Mouse (Mus musculus) embryonic facial prominence, embryonic 14.5 days (tissue): Measurements from ENCODE around the gene Kcna5. TPM values are rescaled to one million over a fixed set of nuclear protein-coding genes. Genes with fewer than 3 reads are reported as not detected.

Source experiments
- ATAC-seq: fragments of 200-750 bp; cut with Nextera tagmentation; 2 replicates; pipeline ENCODE4 v1.8.0; 2017; ENCODE audit warnings: low read depth, moderate number of reproducible peaks, moderate TSS enrichment
- DNase-seq: peaks from one replicate; pipeline ENCODE4 v3.0.0-alpha.2; 2015; ENCODE audit warnings: low spot score
- H3K27ac ChIP-seq: fragments of 300-500 bp; sonication (generic); replicated peaks from 2 replicates; pipeline ENCODE4 v1.5.1; 2014; ENCODE audit warnings: low read depth, mild to moderate bottlenecking, low read length, moderate library complexity
- H3K27me3 ChIP-seq: fragments of 300-500 bp; sonication (generic); replicated peaks from 2 replicates; pipeline ENCODE4 v1.6.1; 2014; ENCODE audit warnings: low read length; ENCODE audit not compliant: control insufficient read depth, insufficient read depth
- H3K36me3 ChIP-seq: fragments of 300-500 bp; sonication (generic); 2 replicates; pipeline ENCODE4 v1.6.1; 2014; ENCODE audit warnings: low read length, mixed read lengths; ENCODE audit not compliant: control insufficient read depth, insufficient read depth
- H3K4me1 ChIP-seq: fragments of 300-500 bp; sonication (generic); 2 replicates; pipeline ENCODE4 v1.6.1; 2014; ENCODE audit warnings: antibody characterized with exemption, low read length; ENCODE audit not compliant: control insufficient read depth, insufficient read depth
- H3K4me2 ChIP-seq: fragments of 300-500 bp; sonication (generic); 2 replicates; pipeline ENCODE4 v1.6.1; 2014; ENCODE audit warnings: low read depth, mild to moderate bottlenecking, low read length, moderate library complexity, mixed read lengths
- H3K4me3 ChIP-seq: fragments of 300-500 bp; sonication (generic); 2 replicates; pipeline ENCODE4 v1.5.1; 2014; ENCODE audit warnings: low read depth, mild to moderate bottlenecking, low read length
- H3K9ac ChIP-seq: fragments of 300-500 bp; sonication (generic); 2 replicates; pipeline ENCODE4 v1.6.1; 2014; ENCODE audit warnings: low read depth, mild to moderate bottlenecking, low read length, moderate library complexity, mixed read lengths
- H3K9me3 ChIP-seq: fragments of 300-500 bp; sonication (generic); 2 replicates; pipeline ENCODE4 v1.6.1; 2016; ENCODE audit warnings: low read length; ENCODE audit not compliant: control insufficient read depth
- WGBS: fragments of 180-500 bp; shearing (Covaris S2); extraction: QIAGEN DNeasy Blood & Tissue Kit; methylation state at CpG from one replicate; pipeline ENCODE4 v1.1.7; 2014; 5-methylcytosine and 5-hydroxymethylcytosine counted together
- polyA plus RNA-seq: library from polyadenylated mRNA; unstranded; fragments of >200 nt; fragmentation: Nextera tagmentation; extraction: Ambion mirVana; gene quantifications from 2 replicates; pipeline ENCODE4 v1.2.1, GENCODE M21; 2014

Gene Kcna5
- polyA plus RNA-seq, 1 experiment from 2014 or later: 6.8 TPM

DNA sequence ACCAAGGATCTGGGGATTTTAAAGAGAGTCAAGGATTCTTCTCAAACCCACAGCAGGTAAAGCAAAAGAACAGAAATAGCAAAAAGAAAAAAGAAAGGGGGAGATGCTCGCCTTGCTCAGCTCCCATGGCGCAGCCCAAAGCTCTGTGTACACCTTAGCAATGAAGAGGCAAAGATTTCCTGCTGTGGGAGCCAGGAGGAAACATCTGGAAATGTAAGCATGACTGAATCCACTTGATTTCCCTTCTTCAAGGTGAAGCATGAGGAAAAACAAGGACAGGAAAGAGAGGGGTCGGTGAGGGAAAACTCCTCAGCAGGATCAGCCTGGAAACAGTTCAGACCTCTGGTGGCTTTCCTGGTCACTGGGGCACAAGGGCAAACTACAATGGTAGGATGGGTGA, 5.2 kb downstream of the Kcna5 start:
- 70% methylated on average over 3 of the region's 3 CpGs for WGBS
- Histone ChIP-seq H3K4me2 (no peak overlapping the region), H3K4me3 (no peak overlapping the region), H3K9ac (no peak overlapping the region), H3K27ac (no peak overlapping the region), H3K27me3 (peaks cover 22% of the 10 kb centered on the region), H3K36me3 (no peaks in the 10 kb centered on the region), H3K9me3 (no peaks in the 10 kb centered on the region), H3K4me1 (peaks cover 10% of the 10 kb centered on the region)
- no peak for ATAC-seq
- no peak for DNase-seq

DNA sequence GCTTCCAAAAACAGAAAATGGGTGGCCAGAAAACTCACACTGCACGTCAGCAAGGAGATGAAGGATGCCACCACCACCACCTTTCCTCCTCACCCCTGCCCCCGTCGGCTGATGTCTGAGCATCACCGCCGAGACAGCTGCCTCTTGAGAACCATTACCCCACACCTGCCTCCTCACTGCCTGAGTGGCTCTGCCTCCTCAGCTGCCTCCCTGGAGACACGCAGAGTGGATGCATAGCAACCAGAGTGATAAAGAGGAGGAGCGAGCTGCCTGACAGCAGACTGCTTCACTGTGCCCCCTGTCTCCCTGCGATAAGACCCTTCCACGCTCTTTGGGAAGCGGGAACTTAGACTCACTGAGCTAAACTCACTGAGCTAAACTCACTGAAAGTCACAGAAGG, 20.5 kb downstream of the Kcna5 start:
- H3K27ac ChIP-seq: no peak overlapping the region
- no peak overlapping the region for H3K9ac ChIP-seq
- DNase-seq (peak; percentile 41), ATAC-seq (peak; percentile 82)
- H3K9me3 ChIP-seq: no peaks in the 10 kb centered on the region
- WGBS: 43% methylated on average over 10 of the region's 10 CpGs
- no peaks in the 10 kb centered on the region for H3K27me3 ChIP-seq
- H3K4me1 ChIP-seq: no peaks in the 10 kb centered on the region
- no peak overlapping the region for H3K4me2 ChIP-seq
- no peak overlapping the region for H3K4me3 ChIP-seq
- no peaks in the 10 kb centered on the region for H3K36me3 ChIP-seq

DNA sequence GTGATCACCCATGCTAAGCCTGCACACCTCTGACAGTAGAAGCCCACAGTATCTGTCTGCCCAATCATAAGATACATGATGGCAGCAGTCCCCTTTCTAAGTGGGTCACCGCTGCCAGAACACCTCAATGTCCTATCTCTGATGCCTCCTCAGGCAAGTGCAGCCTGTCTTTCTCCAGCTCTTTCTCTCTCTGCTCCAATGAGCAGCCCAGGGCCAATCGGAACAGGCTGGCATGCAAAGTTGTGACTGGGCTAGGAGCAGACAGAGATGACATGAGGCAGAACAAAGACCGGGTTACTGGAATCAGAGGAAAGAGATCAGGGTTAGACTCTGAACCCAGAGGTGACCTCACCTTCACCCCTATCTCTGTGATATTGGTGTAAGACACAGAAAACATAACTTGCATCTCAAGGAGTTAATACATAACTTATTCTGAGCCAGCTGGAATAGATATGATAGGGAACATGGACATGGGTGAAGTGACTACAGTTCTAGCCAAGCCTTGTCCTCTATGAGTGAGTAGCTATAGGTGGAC, 21.4 kb downstream of the Kcna5 start:
- Histone ChIP-seq H3K27me3 (no peaks in the 10 kb centered on the region), H3K9ac (no peak overlapping the region), H3K4me3 (no peak overlapping the region), H3K36me3 (no peaks in the 10 kb centered on the region), H3K4me2 (no peak overlapping the region), H3K27ac (no peak overlapping the region), H3K4me1 (no peaks in the 10 kb centered on the region), H3K9me3 (no peaks in the 10 kb centered on the region)
- no peak for DNase-seq
- WGBS: 85% methylated on average over 3 of the region's 3 CpGs
- ATAC-seq: no peak

DNA sequence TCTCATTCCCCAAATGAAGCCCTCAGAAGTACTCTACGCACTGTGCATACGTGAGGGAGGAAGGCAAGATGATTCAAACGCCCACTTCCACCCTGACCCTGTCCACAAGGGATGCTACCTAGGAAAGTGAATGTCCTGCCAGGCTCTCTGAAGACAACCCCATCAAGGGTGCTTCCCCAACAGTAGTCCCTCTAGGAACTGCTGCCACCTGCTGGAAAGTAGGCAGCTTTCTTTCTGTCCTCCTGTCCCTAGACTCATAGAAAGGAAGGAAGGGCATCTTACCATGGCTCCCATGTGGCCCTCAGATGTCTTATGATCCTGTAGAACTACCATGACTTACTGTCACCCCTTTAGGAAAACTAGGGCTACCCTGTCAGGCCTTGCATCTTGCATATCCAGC, 22.1 kb downstream of the Kcna5 start:
- Histone ChIP-seq H3K27ac (no peak overlapping the region), H3K9ac (no peak overlapping the region), H3K9me3 (no peaks in the 10 kb centered on the region), H3K4me3 (no peak overlapping the region), H3K4me1 (no peaks in the 10 kb centered on the region), H3K4me2 (no peak overlapping the region), H3K36me3 (no peaks in the 10 kb centered on the region), H3K27me3 (no peaks in the 10 kb centered on the region)
- ATAC-seq (no peak), DNase-seq (no peak)
- 84% methylated on average over 3 of the region's 3 CpGs for WGBS

DNA sequence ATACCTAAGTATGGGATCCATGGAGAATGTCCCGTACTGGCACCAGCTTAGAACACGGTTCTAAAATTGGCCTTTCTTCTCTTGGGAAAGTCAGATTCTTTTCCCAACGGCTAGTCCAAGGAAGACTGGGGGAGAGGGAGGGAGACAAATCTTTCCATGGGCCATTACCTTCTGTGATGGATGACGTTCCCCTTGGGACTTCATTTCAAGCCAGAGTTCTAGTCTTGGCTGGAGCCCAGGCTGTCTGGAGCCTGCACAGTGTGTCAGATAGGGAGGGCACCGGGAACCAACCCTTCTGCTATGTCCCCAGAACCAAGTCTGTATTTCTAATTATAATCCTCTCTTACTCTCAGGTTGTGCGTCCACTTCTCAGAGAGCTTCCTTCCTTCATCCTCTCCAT, 26.5 kb downstream of the Kcna5 start:
- Histone ChIP-seq H3K9ac (no peak overlapping the region), H3K4me1 (no peaks in the 10 kb centered on the region), H3K9me3 (no peaks in the 10 kb centered on the region), H3K36me3 (no peaks in the 10 kb centered on the region), H3K27me3 (no peaks in the 10 kb centered on the region), H3K4me3 (no peak overlapping the region), H3K4me2 (no peak overlapping the region), H3K27ac (no peak overlapping the region)
- no peak for ATAC-seq
- no peak for DNase-seq
- WGBS: 79% methylated on average over 6 of the region's 6 CpGs

DNA sequence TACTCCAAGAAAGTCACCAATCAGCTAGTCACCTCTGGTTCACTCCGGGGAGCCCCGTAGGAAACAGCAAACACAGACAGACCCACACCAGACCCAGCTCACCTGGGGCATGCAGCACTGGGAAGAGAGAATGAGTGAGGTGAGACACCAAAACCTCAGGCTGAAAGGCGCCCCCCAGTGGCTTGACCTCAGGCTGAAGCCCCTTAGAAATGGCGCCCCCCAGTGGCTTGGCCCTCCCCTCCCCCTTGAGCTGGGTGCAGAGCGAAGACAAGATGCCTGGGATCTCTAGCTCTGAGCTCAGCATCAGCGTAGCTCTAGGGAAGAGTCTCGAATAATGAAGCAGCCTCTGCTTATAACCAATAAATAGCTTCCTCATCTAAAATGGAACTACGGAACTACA, 31.3 kb downstream of the Kcna5 start:
- Histone ChIP-seq H3K4me3 (no peak overlapping the region), H3K27ac (no peak overlapping the region), H3K27me3 (no peaks in the 10 kb centered on the region), H3K9ac (no peak overlapping the region), H3K9me3 (0 out of 2 replicates have a peak, but pooled peaks cover 3% of the 10 kb centered on the region), H3K4me1 (no peaks in the 10 kb centered on the region), H3K36me3 (no peaks in the 10 kb centered on the region), H3K4me2 (no peak overlapping the region)
- WGBS: 82% methylated on average over 7 of the region's 8 CpGs
- ATAC-seq (no peak), DNase-seq (no peak)

DNA sequence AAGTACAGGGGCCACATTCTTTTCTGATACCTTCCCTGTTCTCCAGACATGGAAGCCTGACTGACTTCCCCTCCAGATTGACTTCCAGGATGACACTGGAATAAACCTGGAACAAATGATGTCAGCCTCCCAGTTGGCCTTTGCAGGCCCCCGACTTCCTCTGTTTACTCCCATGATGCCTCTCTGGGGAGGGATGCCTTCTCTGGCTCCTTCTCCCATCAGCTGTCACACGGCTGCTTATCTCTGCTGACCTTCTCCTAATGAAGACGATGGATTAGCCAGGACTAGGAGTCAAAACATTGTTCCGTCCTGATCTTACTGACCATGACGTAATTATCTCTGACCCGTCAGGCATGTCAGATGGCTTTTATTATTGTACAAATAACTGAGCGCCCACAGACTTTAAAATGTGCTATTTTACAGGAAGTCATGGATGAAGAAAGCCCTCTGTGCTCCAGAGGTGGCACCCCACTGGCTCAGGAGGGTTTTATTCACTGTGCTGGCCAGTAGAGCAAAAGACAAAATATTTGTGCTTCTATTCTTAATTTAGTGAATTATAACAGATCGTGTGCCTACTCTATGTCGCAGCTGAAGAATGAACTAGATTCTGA, 32.4 kb downstream of the Kcna5 start:
- H3K27me3 ChIP-seq: no peaks in the 10 kb centered on the region
- H3K27ac ChIP-seq: no peak overlapping the region
- no peak overlapping the region for H3K9ac ChIP-seq
- ATAC-seq: no peak
- H3K4me2 ChIP-seq: no peak overlapping the region
- no peaks in the 10 kb centered on the region for H3K36me3 ChIP-seq
- 0 out of 2 replicates have a peak, but pooled peaks cover 3% of the 10 kb centered on the region for H3K9me3 ChIP-seq
- DNase-seq: no peak
- no peak overlapping the region for H3K4me3 ChIP-seq
- WGBS: 40% methylated on average over 9 of the region's 9 CpGs
- no peaks in the 10 kb centered on the region for H3K4me1 ChIP-seq

DNA sequence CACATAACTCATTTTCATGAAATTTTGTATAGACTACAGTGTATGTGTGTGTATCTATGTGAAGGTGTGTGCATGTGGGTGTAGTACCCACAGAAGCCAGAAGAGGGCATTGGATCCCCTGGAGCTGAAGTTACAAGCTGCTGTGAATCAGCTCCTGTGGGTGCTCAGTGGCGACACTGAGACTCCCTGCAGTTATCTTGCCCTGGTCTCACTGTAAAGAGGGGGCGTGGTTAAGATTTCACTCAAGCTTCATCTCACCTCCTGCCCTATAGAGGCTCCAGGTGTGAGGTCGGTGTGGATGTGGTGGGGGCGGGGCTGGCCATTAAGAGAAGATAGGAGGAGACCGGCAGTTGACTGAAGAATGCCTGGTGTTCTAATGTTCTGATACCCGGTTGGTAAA, 34.2 kb downstream of the Kcna5 start:
- WGBS: 87% methylated on average over 6 of the region's 6 CpGs
- ATAC-seq (no peak), DNase-seq (no peak)
- Histone ChIP-seq H3K9ac (no peak overlapping the region), H3K4me1 (peaks cover 8% of the 10 kb centered on the region; the same call in 1 of the 2 replicates), H3K27me3 (no peaks in the 10 kb centered on the region), H3K9me3 (0 out of 2 replicates have a peak, but pooled peaks cover 3% of the 10 kb centered on the region), H3K4me3 (no peak overlapping the region), H3K27ac (no peak overlapping the region), H3K4me2 (no peak overlapping the region), H3K36me3 (no peaks in the 10 kb centered on the region)

DNA sequence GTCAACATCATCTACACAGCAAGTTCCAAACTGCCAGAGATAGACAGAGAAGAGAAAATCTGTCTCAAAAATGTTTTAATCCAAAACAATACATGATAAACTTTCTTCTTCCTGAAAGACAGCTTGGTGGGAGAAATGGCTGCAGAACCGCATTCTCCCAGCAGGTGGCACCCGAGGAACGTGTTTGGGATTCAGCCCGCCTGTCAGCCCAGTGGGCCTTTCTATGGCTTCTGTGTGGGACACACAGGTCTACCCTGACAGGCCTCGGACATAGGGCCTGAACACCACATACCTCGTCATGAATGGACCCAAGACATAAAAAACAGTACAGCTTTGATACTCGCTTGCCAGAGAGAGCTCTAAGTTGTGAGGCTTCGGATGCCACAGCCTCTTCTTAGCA, 35.1 kb downstream of the Kcna5 start:
- 21% methylated on average over 8 of the region's 8 CpGs for WGBS
- H3K27ac ChIP-seq: no peak overlapping the region
- H3K27me3 ChIP-seq: no peaks in the 10 kb centered on the region
- 0 out of 2 replicates have a peak, but pooled peaks cover 3% of the 10 kb centered on the region for H3K9me3 ChIP-seq
- no peak overlapping the region for H3K9ac ChIP-seq
- H3K4me2 ChIP-seq: no peak overlapping the region
- peak; percentile 66 for DNase-seq
- H3K4me3 ChIP-seq: no peak overlapping the region
- no peak for ATAC-seq
- no peaks in the 10 kb centered on the region for H3K36me3 ChIP-seq
- peaks cover 8% of the 10 kb centered on the region; the same call in 1 of the 2 replicates for H3K4me1 ChIP-seq
